Mouse (Mus musculus): ENCODE results near the gene Aspn. TPM values are rescaled to one million over a fixed set of nuclear protein-coding genes. Genes with fewer than 3 reads are reported as not detected.

Gene Aspn
- polyA plus RNA-seq, 1 experiment from 2014 or later = 6.5 TPM

DNA sequence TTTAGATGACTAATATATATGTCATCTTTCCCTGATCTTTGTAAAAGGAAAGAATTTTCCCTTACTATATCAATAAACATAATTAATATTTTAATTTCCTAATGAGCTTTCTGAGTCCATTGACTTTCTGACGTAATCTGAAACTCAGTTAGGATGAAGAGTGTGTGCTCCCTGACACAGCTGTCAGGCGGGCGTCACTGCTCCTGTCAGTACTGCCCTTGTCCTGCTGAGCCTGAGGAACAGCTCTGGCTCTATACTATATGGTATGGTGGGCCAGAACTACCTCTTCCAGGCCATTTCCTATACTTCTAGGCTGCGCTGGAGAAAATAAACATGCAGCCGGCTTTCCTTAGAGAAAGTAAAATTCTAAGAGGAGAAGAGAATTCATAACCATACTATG lies 10.3 kb downstream of the Aspn start:
- Histone ChIP-seq H3K9ac (replicated peaks) (no peak overlapping the region), H3K36me3 (no peaks in the 10 kb centered on the region), H3K9me3 (replicated peaks) (no peaks in the 10 kb centered on the region), H3K4me2 (no peak overlapping the region), H3K4me1 (no peaks in the 10 kb centered on the region), H3K27me3 (replicated peaks) (no peaks in the 10 kb centered on the region), H3K4me3 (replicated peaks) (no peak overlapping the region), H3K27ac (replicated peaks) (no peak overlapping the region)
- WGBS = 93% methylated on average over 5 of the region's 5 CpGs
- no peak for ATAC-seq (ENCODE audit: low FRiP score)

DNA sequence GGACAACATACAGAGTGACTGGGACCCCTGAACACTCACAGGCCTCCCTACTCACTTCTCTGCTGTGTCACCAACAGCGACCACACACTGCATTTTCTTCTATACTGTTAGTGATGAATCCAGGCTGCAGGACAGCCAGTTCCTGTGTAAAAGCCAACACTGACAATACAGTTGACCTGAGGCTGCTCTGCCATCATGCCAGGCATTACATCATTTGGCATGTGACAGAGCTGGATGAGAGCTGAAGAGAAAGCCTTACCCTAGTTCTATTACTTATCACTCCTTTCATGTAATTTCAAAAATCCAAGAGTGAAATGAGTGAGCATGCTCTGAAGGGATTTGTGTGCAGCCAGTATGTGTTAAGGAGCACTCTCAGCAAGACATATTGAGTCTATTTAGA lies 12.0 kb downstream of the Aspn start:
- Histone ChIP-seq H3K4me2 (no peak overlapping the region), H3K9ac (replicated peaks) (no peak overlapping the region), H3K4me3 (replicated peaks) (no peak overlapping the region), H3K4me1 (no peaks in the 10 kb centered on the region), H3K9me3 (replicated peaks) (no peaks in the 10 kb centered on the region), H3K27ac (replicated peaks) (no peak overlapping the region), H3K36me3 (no peaks in the 10 kb centered on the region), H3K27me3 (replicated peaks) (no peaks in the 10 kb centered on the region)
- 88% methylated on average over 1 of the region's 1 CpGs for WGBS
- ATAC-seq (ENCODE audit: low FRiP score) = no peak

DNA sequence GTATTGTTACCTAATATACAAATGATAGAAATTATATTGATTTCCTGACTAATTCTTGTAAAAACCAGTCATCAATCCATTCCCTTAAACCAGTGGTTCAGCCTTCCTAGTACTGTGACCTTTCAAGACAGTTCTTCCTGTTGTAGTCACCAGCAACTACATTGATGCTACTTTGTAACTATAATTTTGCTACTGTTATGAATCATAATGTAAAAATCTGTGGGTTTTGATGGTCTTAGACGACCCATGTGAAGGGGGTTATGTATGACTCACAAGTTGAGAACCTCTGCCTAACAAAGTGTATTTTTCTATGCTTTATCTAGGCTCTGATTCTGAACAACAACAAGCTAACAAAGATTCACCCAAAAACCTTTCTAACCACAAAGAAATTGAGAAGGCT lies 12.7 kb downstream of the Aspn start:
- no peaks in the 10 kb centered on the region for H3K27me3 ChIP-seq (replicated peaks)
- WGBS = 73% methylated on average over 1 of the region's 1 CpGs
- no peaks in the 10 kb centered on the region for H3K36me3 ChIP-seq
- no peak overlapping the region for H3K27ac ChIP-seq (replicated peaks)
- H3K4me3 ChIP-seq (replicated peaks) = no peak overlapping the region
- no peak overlapping the region for H3K9ac ChIP-seq (replicated peaks)
- ATAC-seq (ENCODE audit: low FRiP score) = no peak
- H3K4me2 ChIP-seq = no peak overlapping the region
- H3K9me3 ChIP-seq (replicated peaks) = no peaks in the 10 kb centered on the region
- no peaks in the 10 kb centered on the region for H3K4me1 ChIP-seq

DNA sequence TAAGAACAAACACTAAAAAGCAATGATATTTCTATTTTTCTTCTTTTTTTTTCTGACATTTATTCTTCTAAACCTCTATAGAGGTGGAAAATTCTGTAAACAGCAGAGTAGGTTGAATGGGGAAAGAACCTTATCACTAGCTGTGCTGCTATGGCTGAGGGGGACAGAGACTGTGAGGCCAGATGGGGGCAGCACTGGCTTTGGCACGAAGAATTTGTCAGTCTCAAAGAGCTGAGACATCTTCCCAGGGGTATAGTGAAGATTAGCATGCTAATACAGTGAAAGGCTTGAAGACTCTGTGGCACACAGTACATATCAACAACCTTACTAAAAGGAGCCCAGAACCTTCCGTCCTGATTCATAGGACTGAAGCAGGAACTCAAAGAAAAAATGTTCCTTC lies 14.9 kb downstream of the Aspn start:
- Histone ChIP-seq H3K4me3 (replicated peaks) (no peak overlapping the region), H3K9ac (replicated peaks) (no peak overlapping the region), H3K36me3 (no peaks in the 10 kb centered on the region), H3K9me3 (replicated peaks) (no peaks in the 10 kb centered on the region), H3K4me2 (no peak overlapping the region), H3K4me1 (no peaks in the 10 kb centered on the region), H3K27ac (replicated peaks) (no peak overlapping the region), H3K27me3 (replicated peaks) (no peaks in the 10 kb centered on the region)
- 37% methylated on average over 2 of the region's 2 CpGs for WGBS
- ATAC-seq (ENCODE audit: low FRiP score) = no peak

DNA sequence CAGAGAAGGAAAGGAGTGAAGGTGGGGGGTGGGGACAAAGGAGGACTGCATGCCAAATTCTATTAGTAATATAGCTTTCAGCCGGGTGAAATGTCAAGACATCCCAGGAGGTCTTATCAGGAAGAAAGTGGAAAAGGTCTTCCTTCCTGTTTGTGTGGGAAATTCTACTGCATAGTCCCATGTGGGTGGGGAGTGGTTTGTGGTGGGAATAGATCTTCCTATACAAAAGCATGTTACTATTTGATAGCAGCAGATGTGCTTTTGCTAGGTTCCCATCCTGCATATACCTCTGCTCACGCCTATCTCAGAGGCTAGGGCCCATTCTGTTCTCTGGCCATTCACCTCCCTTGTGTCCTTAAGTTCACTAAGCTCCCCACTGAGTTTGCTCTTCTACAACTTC lies 16.6 kb downstream of the Aspn start:
- no peak for ATAC-seq (ENCODE audit: low FRiP score)
- Histone ChIP-seq H3K4me3 (replicated peaks) (no peak overlapping the region), H3K27ac (replicated peaks) (no peak overlapping the region), H3K9ac (replicated peaks) (no peak overlapping the region), H3K4me1 (no peaks in the 10 kb centered on the region), H3K4me2 (no peak overlapping the region), H3K9me3 (replicated peaks) (no peaks in the 10 kb centered on the region), H3K27me3 (replicated peaks) (no peaks in the 10 kb centered on the region), H3K36me3 (no peaks in the 10 kb centered on the region)
- 75% methylated on average over 2 of the region's 2 CpGs for WGBS

DNA sequence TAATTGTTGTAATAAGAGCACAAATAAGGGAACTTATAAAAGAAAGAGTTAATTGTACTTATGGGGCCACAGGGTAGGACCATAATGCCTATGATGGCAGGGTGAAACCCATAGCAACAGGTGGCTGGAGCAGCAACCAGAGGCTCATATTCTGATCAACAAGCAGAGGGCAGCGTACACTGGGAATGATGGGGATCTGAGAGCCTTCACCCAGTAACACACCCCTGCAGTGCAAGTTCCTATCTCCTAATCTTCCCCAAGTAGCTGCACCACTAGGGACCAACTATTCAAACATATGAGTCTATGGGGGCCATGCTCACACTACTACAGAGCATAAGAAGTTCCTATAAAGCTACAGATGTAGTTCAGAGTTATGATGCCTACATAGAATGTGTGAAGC lies 20.1 kb downstream of the Aspn start:
- H3K4me1 ChIP-seq = no peaks in the 10 kb centered on the region
- no peak overlapping the region for H3K27ac ChIP-seq (replicated peaks)
- no peaks in the 10 kb centered on the region for H3K27me3 ChIP-seq (replicated peaks)
- no peak for ATAC-seq (ENCODE audit: low FRiP score)
- H3K9ac ChIP-seq (replicated peaks) = no peak overlapping the region
- no peak overlapping the region for H3K4me2 ChIP-seq
- H3K36me3 ChIP-seq = no peaks in the 10 kb centered on the region
- H3K4me3 ChIP-seq (replicated peaks) = no peak overlapping the region
- H3K9me3 ChIP-seq (replicated peaks) = no peaks in the 10 kb centered on the region
- WGBS = 89% methylated on average over 1 of the region's 1 CpGs

DNA sequence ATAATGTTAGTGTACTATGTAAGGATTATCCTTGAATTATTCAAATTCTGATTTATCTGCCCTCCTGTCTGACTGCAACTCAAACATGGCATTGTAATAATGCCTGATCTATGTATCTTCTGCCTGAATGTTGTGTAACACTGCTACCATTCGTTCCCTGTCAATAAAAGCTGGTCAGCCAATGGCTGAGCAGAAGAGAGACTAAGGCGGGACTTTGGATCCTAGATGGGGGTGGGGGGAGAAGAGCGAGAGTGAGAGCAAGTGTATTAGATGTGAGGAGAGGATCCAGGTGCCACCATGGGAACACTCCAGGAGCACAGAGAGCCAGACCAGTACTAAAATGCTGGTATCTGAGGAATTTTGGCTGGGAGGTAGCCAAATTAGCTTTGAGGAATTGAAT lies 26.1 kb downstream of the Aspn start:
- Histone ChIP-seq H3K36me3 (no peaks in the 10 kb centered on the region), H3K4me1 (no peaks in the 10 kb centered on the region), H3K27ac (replicated peaks) (no peak overlapping the region), H3K27me3 (replicated peaks) (no peaks in the 10 kb centered on the region), H3K9me3 (replicated peaks) (no peaks in the 10 kb centered on the region), H3K4me2 (no peak overlapping the region), H3K9ac (replicated peaks) (no peak overlapping the region), H3K4me3 (replicated peaks) (no peak overlapping the region)
- ATAC-seq (ENCODE audit: low FRiP score) = peak; percentile 53
- 76% methylated on average over 3 of the region's 3 CpGs for WGBS

DNA sequence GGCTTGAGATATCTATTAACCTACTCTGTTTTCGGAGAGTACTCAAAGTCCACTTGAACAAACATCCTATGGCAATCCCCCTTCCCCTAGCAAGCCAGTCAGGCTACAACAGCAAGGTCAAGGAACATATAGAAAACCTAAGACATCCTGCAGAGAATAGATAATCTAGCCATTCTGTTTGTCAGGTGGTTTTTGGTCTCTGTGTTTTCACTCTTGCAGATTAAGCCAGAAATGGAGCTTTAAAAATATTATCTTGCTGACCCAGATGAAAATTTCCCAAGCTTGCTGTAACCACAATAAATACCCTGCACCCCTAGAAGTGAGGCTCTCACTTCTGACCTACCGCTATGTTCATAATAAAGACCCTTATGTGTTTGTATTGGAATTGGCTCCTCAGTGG lies 27.2 kb downstream of the Aspn start:
- Histone ChIP-seq H3K4me3 (replicated peaks) (no peak overlapping the region), H3K9ac (replicated peaks) (no peak overlapping the region), H3K9me3 (replicated peaks) (no peaks in the 10 kb centered on the region), H3K27ac (replicated peaks) (no peak overlapping the region), H3K27me3 (replicated peaks) (no peaks in the 10 kb centered on the region), H3K4me2 (no peak overlapping the region), H3K36me3 (no peaks in the 10 kb centered on the region), H3K4me1 (no peaks in the 10 kb centered on the region)
- no peak for ATAC-seq (ENCODE audit: low FRiP score)
- 90% methylated on average over 2 of the region's 2 CpGs for WGBS

DNA sequence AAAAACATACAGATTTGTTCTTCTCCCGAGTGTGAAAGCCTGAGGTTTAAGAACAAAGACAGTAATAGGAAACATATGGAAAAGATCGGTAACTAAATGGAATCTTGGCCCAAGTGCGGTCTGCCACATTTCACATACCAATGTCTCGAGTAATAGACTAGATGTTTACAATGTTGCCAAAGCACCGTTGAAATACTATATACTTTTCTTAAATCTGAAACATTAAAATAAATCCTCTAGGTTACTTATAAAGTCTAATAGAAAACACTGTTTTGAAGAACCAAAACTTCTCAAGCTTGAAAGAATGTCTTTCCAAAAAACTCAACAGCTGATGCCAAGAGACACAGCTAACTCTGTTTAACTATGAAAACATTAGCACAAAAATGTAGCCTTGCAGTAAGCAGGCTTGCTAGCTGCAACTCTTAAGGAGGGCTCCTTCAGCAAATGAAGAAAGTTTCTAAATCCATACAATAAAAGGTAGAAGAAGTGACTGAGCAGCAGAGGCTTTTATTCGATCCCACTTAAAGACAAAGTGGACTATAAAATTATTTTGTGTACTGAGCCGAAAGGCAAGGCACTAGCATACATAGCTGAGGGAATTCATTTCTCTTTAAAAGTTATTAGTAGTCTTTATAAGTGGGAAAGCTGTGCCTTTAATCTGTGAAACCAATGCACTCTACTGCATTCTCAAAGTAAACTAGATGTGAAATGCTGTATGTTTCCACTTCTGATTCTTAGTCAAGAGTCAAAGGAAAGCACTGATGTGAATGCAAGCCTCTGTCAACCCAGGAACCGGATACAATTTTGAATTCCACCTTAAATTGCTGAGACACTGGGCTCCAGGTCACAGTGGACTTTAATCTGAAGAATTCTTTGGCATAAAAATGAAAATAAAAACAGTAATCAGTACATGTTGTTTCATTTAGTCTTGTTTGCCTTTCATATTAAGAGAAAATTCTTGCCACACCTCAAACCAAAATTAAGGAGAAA lies 37.6 kb downstream of the Aspn start, which contains the start of gene Omd:
Gene Omd (plus strand): TSS at position 922 of the 990 bp plus-strand sequence.
- Histone ChIP-seq H3K9ac (replicated peaks) (no peak within 1 kb of the TSS), H3K27ac (replicated peaks) (no peak within 1 kb of the TSS; the same call in 1 of the 2 replicates), H3K9me3 (replicated peaks) (no peaks in the 10 kb centered on the region), H3K36me3 (no peaks in the 10 kb centered on the region), H3K4me1 (no peaks in the 10 kb centered on the region), H3K27me3 (replicated peaks) (no peaks in the 10 kb centered on the region), H3K4me3 (replicated peaks) (no peak within 1 kb of the TSS), H3K4me2 (no peak within 1 kb of the TSS)
- WGBS = 90% methylated on average over 8 of the region's 8 CpGs
- no peak for ATAC-seq (ENCODE audit: low FRiP score)

DNA sequence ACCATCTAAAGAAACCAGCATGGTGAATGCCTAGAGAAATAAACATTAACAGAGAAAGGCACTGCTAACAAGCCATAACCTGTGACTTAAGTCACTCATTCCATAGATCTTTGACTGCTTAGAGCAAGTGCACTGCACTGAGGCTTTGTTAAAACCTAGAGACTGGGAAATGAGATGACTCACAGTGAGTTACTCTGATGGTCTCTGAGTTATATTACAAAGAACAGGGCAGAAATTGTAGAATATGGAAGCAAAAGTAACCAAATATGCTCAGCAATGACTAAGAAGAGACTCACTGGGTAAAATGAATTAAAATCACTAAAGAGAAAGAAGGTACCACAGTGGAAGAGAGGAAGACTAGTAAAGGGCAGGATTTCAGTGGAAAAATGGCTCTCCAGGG lies 39.6 kb downstream of the Aspn start:
- Histone ChIP-seq H3K36me3 (no peaks in the 10 kb centered on the region), H3K4me3 (replicated peaks) (no peak overlapping the region), H3K4me1 (no peaks in the 10 kb centered on the region), H3K9ac (replicated peaks) (no peak overlapping the region), H3K27ac (replicated peaks) (no peak overlapping the region), H3K9me3 (replicated peaks) (no peaks in the 10 kb centered on the region), H3K27me3 (replicated peaks) (no peaks in the 10 kb centered on the region), H3K4me2 (no peak overlapping the region)
- no peak for ATAC-seq (ENCODE audit: low FRiP score)

DNA sequence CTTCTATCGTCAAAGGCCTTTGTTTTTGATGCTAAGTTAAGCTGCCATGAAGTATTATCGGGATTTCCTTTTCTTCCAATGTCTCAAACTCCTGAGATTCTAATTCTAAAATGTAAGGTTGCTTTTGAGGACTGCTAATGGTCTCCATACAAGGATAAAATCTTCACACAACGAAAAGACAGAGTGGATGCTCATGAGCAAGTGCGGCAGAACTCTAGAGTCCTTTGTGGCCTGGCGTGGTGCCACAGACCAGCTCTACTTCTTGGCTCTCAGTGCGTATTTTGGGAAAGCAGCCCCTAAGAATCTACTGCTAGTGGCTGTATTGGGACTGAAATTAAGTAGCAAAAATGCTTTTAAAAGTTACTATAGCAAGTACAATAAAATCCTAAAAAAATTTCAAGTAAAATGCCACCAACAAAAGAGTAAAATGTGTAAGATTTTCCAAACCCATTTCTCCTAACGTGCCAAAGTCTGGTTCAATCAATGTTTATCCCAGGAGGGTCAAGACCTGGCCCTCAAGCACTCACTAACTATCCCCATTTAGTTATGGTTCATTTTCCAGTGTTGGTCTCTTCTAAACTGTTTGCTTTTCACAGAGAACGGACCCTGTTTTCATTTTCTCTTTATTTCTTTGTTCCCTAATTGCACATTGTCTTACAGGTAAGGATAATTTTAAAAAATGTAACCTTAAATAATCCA lies 40.2 kb downstream of the Aspn start:
- Histone ChIP-seq H3K9me3 (replicated peaks) (no peaks in the 10 kb centered on the region), H3K9ac (replicated peaks) (no peak overlapping the region), H3K36me3 (no peaks in the 10 kb centered on the region), H3K4me1 (no peaks in the 10 kb centered on the region), H3K4me2 (no peak overlapping the region), H3K4me3 (replicated peaks) (no peak overlapping the region), H3K27me3 (replicated peaks) (no peaks in the 10 kb centered on the region), H3K27ac (replicated peaks) (no peak overlapping the region)
- WGBS = 84% methylated on average over 8 of the region's 8 CpGs
- ATAC-seq (ENCODE audit: low FRiP score) = no peak

DNA sequence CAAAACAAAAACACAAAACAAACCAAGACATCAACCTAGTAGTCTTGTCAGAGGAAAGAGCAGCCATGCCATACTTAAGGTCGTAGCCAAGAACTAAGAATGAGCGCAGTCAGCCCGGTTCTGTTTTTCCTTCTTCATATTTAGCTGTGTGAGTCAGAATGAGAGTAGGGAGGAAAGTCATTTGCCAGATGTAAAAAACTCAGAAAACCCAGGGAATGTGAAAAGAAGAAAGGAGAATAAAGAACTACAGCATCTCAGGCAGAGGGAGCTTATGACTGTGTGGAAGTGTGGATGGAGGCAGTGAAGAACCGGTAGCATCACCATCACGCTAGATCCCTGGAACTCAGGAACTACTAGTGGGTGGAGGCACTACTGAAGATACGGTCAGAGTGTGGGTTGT lies 41.8 kb downstream of the Aspn start:
- H3K9me3 ChIP-seq (replicated peaks) = no peaks in the 10 kb centered on the region
- no peak for ATAC-seq (ENCODE audit: low FRiP score)
- no peak overlapping the region for H3K4me3 ChIP-seq (replicated peaks)
- H3K4me1 ChIP-seq = no peaks in the 10 kb centered on the region
- no peak overlapping the region for H3K4me2 ChIP-seq
- no peaks in the 10 kb centered on the region for H3K36me3 ChIP-seq
- H3K9ac ChIP-seq (replicated peaks) = no peak overlapping the region
- H3K27ac ChIP-seq (replicated peaks) = no peak overlapping the region
- no peaks in the 10 kb centered on the region for H3K27me3 ChIP-seq (replicated peaks)
- WGBS = 97% methylated on average over 6 of the region's 6 CpGs
